Mouse (Mus musculus): ENCODE measurements around the gene Barhl2. TPM values are rescaled to one million over a fixed set of nuclear protein-coding genes. Genes with fewer than 3 reads are reported as not detected.

The Barhl2 gene
- polyA plus RNA-seq, 1 experiment from 2014 or later, result not detected

DNA sequence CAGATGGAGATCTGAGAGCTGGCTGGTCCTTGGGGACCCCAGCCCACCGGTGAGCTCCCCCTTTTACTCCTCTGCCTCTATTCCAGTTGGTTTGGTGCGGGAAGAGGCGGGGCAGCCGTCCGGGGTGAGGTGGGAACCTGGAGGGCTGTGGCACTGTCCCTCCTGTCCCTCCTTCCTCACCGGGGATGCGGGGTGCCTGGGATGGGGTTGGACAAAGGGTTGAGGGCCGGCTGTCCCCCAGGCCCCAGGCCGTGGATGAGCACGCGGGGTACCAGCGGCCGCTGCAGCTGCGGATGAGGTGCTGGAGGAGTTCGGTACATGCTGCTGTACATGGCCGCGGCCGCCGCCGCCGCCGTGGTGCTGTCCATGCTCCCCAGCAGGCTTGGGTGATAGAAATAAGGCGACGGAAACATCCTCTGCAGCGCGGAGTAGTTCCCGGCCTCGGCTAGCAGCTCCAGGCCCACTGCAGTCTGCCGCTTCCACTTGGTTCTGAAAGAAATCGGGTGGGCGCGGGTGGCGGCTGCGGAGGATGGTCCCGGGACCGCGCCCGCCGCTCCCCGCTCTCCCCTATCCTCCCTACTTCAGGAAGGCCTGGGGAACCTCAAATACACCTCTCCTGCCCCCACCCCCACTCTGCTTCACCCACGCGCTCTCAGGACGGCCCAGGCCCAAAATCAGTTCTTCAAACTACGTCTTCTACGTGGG, 4.6 kb downstream of the Barhl2 start:
- H3K9me3 ChIP-seq, result no peaks in the 10 kb centered on the region
- H3K27me3 ChIP-seq, result peaks cover 91% of the 10 kb centered on the region
- peak overlapping the region; percentile 15 for H3K4me2 ChIP-seq (replicated peaks)
- peak; percentile 60; the same call in 1 of the 2 replicates for ATAC-seq (ENCODE audit: low FRiP score, low read depth)
- no peak overlapping the region for H3K27ac ChIP-seq
- WGBS, result under 1% methylated on average over 44 of the region's 45 CpGs
- H3K4me1 ChIP-seq, result peaks cover 24% of the 10 kb centered on the region
- peak overlapping the region; percentile 13 for H3K4me3 ChIP-seq
- no peak overlapping the region for H3K9ac ChIP-seq
- H3K36me3 ChIP-seq, result no peaks in the 10 kb centered on the region

DNA sequence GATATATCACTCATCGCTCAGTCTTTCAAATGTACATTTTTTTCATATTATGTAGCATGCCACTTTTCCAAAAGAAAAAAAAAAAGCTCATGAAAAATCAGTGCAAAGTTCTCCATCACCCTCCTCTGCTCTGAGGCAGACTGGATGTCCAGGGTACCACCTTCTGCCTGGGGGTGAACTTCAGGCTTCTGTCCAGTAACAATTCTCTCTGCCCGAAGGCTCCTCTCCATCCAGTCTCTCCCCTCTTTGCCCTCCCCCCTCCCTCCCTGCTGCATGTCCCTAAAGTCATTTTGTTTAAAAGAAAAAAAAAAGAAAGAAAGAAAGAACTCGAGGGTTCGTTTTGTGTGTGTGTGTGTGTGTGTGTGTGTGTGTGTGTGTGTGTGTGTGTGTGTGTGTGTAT, 5.3 kb downstream of the Barhl2 start:
- H3K27ac ChIP-seq, result no peak overlapping the region
- 9% methylated on average over 3 of the region's 4 CpGs for WGBS
- peaks cover 23% of the 10 kb centered on the region for H3K4me1 ChIP-seq
- no peaks in the 10 kb centered on the region for H3K36me3 ChIP-seq
- no peaks in the 10 kb centered on the region for H3K9me3 ChIP-seq
- no peak overlapping the region for H3K4me2 ChIP-seq (replicated peaks)
- H3K4me3 ChIP-seq, result no peak overlapping the region
- no peak for ATAC-seq (ENCODE audit: low FRiP score, low read depth)
- peaks cover 91% of the 10 kb centered on the region for H3K27me3 ChIP-seq
- no peak overlapping the region for H3K9ac ChIP-seq

DNA sequence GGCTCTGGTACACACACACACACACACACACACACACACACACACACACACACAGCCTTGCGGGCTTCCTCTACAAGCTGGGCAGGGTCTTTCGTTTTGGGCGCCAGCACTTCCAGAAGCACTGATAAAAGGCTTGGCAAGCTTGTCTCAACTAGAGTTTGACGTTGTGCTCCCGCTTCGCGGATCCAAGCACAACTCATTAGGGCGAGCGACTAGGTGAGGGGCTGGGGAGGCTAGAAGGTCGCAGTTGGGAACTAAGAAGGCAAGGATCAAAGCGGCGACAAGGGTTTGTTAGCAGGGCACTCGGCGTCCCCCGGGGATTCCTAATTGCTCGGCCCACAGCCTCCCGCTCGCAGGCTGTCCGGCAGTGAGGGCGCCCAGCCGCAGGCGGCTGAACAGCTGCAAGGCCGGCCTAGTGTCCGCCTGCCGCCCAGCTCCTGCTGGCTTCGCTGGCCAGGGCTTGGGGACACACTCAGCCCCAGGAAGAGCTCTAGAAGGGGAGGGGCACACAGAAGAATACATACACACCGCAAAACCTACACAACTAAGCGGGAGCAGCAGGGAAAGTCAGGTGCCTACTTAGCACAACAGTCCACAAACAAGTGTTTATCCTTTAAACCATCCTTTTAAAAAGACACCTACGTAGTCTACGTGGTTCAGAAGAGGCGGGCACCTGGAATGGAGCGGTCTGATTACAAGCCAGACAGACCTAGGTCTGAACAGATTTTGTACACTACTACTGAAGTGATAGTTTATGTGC, 6.1 kb downstream of the Barhl2 start:
- Histone ChIP-seq H3K36me3 (no peaks in the 10 kb centered on the region), H3K4me2 (replicated peaks) (no peak overlapping the region), H3K27ac (no peak overlapping the region), H3K9ac (no peak overlapping the region), H3K27me3 (peaks cover 91% of the 10 kb centered on the region), H3K4me3 (no peak overlapping the region), H3K4me1 (peaks cover 19% of the 10 kb centered on the region), H3K9me3 (no peaks in the 10 kb centered on the region)
- WGBS, result under 1% methylated on average over 32 of the region's 32 CpGs
- ATAC-seq (ENCODE audit: low FRiP score, low read depth), result peak; percentile 51; the same call in 1 of the 2 replicates

DNA sequence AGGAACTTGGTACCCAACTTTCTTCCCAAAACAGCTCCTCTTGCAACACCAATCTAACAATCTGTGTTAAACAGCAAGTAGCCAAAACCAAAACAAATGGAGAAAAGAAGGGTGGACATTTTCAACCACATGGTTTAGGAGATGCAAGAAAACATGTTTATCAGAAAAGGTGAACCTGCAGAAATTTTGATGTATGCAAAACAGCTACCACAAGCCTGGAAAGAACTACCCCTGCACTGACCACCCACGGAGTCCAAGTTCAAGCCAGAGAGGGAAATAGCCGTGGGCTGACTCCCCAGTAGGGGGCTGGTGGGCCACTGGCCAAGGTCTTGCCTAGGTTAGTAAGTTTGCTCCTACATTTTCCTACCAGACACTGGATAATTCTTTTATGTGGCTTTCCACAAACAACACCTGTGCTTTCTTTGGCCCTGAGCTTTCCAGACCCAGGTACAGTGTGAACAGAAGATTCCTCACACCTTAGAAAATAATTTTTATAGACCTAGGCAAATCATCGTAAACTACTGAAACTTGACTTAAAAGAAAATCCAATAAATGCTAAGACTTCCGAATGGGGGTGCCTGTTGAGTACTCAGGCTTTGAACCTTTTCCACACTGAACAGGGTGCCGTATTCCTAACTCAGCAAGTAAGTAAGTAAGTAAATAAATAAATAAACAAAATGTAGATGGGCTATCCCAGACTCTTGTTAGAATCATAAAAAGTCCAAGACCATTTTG, 7.4 kb downstream of the Barhl2 start:
- ATAC-seq (ENCODE audit: low FRiP score, low read depth), result no peak
- H3K9ac ChIP-seq, result no peak overlapping the region
- H3K4me1 ChIP-seq, result peaks cover 19% of the 10 kb centered on the region
- no peak overlapping the region for H3K4me2 ChIP-seq (replicated peaks)
- no peaks in the 10 kb centered on the region for H3K9me3 ChIP-seq
- H3K27me3 ChIP-seq, result peaks cover 97% of the 10 kb centered on the region
- WGBS, result 7% methylated on average over 5 of the region's 5 CpGs
- no peaks in the 10 kb centered on the region for H3K36me3 ChIP-seq
- H3K4me3 ChIP-seq, result no peak overlapping the region
- no peak overlapping the region for H3K27ac ChIP-seq

DNA sequence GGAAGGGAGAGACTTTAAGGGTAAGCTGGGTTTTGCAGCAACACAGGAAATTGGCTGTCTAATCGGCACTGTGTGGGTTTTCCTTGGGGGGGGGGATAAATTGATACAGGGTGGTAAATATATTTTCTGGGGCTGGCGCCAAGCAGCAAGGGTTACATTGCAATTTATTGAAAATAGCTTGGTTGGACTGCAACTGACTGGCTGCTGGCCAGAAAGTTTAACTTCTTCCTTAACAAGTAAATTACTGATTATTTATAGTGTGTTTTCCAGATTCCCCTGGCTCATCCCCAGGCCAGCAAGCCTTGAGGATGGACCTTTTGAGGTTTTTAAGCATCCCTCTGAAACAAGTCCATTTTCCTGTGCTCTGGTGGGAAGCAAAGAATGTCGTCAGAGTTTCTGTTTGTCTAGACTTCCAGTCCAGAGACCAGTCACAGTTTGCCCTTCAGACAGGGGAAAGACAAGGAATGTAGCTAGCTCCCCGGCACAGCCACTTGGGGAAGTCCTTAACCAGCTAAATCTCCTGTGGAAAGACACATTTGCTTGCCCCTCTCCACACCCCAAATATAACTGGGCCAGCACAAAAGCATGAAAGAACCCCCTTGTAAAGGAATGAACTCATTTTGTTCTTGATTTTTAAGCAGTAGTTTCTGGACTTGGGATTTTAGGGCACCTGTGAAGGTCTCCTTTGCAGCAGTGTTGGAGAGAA, 8.1 kb downstream of the Barhl2 start:
- no peak for ATAC-seq (ENCODE audit: low FRiP score, low read depth)
- Histone ChIP-seq H3K27ac (no peak overlapping the region), H3K27me3 (peaks cover 97% of the 10 kb centered on the region), H3K36me3 (no peaks in the 10 kb centered on the region), H3K4me3 (no peak overlapping the region), H3K4me2 (replicated peaks) (no peak overlapping the region), H3K9ac (no peak overlapping the region), H3K9me3 (no peaks in the 10 kb centered on the region), H3K4me1 (peaks cover 19% of the 10 kb centered on the region)
- 8% methylated on average over 4 of the region's 4 CpGs for WGBS

DNA sequence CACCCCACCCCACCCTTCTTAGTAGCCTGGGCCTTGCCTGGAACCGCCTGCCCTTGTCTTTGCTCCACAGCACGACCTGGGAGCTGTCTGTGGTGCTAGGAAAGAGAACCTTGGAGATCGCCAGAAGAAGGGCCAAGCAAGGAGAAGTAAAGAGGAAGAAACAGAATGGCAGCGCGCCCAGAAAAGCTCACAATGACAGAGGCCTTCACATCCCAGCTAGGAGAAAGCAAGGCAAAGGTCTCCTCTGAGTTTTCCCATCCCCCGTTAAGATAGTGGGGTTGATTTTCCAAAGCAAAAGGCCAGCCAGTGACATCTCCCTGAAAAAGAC, 9.2 kb downstream of the Barhl2 start:
- Histone ChIP-seq H3K4me1 (peaks cover 17% of the 10 kb centered on the region), H3K9me3 (no peaks in the 10 kb centered on the region), H3K9ac (no peak overlapping the region), H3K27me3 (peaks cover 94% of the 10 kb centered on the region), H3K4me3 (no peak overlapping the region), H3K4me2 (replicated peaks) (no peak overlapping the region; the same call in 1 of the 2 replicates), H3K36me3 (no peaks in the 10 kb centered on the region), H3K27ac (no peak overlapping the region)
- under 1% methylated on average over 6 of the region's 6 CpGs for WGBS
- ATAC-seq (ENCODE audit: low FRiP score, low read depth), result no peak

DNA sequence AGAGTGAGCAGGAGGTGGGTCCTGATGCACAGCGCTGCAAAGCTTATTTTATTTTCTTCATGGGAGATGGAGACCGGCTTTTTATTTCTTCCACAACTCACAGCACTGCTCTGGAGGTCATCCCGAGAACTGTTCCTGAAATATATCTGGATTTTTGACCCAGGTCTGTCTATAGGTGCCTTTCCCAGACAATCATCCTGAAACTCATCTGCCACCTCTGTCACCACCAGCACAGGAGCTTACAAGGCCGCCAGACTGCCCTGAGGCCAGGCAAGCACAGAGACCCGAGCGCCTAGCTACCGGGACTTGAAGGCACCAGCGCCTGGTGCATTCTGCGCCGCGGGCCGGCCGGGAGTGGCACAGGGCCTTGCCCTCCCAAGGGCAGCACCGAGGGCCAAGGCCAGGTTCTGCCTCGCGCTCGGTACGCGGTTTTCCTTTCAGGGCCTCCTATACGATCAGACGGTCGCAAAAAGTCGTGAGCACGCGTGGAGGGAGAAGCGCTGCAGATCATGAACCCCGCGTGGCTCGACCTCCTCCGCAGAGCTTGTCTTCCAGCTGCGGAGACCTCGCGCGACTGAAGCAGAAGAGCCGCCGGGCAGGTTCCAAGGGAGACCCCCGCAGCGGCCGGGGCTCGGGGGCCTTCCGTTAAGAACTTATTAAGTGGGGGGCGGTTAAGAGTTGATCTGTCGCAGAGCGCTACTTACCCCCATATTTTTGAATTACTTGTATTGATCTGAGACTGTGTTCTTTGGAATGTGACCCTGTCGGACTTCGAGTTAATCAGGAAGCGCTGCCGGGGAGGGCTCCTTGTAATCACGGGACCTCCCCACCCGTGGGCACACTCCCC, 9.8 kb downstream of the Barhl2 start:
- Histone ChIP-seq H3K9me3 (no peaks in the 10 kb centered on the region), H3K4me1 (peaks cover 12% of the 10 kb centered on the region), H3K27me3 (peaks cover 93% of the 10 kb centered on the region), H3K4me2 (replicated peaks) (peak overlapping the region; percentile 14; the same call in 1 of the 2 replicates), H3K27ac (no peak overlapping the region), H3K9ac (no peak overlapping the region), H3K36me3 (no peaks in the 10 kb centered on the region), H3K4me3 (0 out of 2 replicates have a peak overlapping the region, but pooled peaks have one; percentile 2)
- no peak for ATAC-seq (ENCODE audit: low FRiP score, low read depth)
- 3% methylated on average over 50 of the region's 50 CpGs for WGBS

DNA sequence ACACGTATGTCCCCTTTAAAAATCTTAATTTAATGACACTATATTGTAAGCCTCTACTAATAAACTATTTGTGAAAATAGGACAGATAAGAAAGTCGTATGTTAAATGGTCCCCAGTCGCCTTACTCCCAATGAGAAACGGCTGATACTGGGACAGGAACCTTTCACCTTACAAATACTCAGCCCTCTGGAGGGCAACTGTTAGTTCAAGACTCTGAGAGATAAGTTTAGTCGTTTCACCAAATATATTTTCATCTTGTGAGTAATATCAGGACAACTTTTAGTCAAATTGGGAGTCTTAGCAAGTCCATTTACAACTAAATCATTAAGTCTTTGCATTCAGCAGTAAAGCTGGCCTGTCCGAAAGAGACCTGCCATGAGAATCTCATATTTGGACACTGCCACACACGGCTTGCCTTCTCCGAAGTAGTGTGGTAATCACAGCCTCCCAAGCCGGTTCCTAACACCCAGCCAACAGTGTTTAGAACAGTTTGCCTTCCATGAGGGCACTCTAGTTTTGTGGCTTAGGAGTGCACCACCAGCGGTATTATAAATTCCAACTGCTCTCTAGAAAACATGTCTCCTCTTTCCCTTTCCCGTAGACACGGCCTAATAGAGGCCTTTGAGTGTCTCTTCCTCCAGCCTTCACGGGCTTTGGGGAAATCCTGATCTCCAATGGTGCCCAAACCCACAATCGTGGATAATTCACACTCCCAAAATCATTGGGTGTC, 10.7 kb downstream of the Barhl2 start:
- ATAC-seq (ENCODE audit: low FRiP score, low read depth), result no peak
- no peaks in the 10 kb centered on the region for H3K9me3 ChIP-seq
- H3K27me3 ChIP-seq, result peaks cover 90% of the 10 kb centered on the region
- no peak overlapping the region for H3K4me2 ChIP-seq (replicated peaks)
- H3K4me3 ChIP-seq, result no peak overlapping the region
- WGBS, result 30% methylated on average over 14 of the region's 14 CpGs
- no peaks in the 10 kb centered on the region for H3K36me3 ChIP-seq
- no peak overlapping the region for H3K27ac ChIP-seq
- peaks cover 10% of the 10 kb centered on the region; the same call in 1 of the 2 replicates for H3K4me1 ChIP-seq
- H3K9ac ChIP-seq, result no peak overlapping the region

DNA sequence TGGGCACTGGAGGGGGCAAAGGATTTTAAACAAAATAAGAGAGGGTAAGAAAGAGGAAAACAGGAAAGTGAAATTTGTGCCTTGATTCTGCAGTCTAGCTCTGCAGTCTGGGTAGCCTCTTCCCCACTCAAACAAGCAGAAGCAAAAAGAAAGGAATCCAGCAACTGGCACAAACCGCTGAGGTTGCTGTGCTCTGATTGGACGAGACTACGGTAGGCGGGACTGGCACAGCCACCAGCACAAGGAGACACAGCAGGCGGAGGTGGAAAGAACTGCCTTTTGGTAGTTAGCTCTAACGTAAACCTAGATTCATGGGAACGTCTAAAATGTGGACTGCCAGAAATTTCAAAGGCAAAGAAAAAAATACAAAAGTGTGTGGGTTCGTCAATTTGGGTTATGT, 11.4 kb downstream of the Barhl2 start:
- peaks cover 10% of the 10 kb centered on the region; the same call in 1 of the 2 replicates for H3K4me1 ChIP-seq
- H3K4me2 ChIP-seq (replicated peaks), result no peak overlapping the region
- H3K27me3 ChIP-seq, result peaks cover 86% of the 10 kb centered on the region
- no peak overlapping the region for H3K27ac ChIP-seq
- no peaks in the 10 kb centered on the region for H3K9me3 ChIP-seq
- no peak for ATAC-seq (ENCODE audit: low FRiP score, low read depth)
- no peak overlapping the region for H3K4me3 ChIP-seq
- H3K9ac ChIP-seq, result no peak overlapping the region
- H3K36me3 ChIP-seq, result no peaks in the 10 kb centered on the region
- WGBS, result 3% methylated on average over 8 of the region's 8 CpGs

DNA sequence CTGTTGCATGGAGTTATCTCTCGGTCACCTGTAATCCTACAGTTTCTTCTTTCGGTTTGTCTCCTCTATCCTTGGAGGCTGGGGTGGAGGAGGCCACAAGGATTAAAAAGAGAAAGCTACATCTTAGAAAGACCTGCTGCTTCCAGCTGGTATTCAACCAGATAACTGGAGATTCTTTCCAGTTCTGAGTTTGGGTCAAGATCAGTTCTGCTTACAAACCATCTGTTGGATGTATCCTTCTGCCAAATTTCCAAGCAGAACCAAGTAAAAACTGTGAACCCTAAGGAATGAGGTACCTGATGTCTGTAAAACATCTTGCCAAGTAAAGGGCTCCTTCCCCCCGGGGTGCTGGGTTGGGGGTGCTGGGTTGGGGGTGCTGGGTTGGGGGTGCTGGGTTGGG, 12.3 kb downstream of the Barhl2 start:
- ATAC-seq (ENCODE audit: low FRiP score, low read depth), result no peak
- H3K9me3 ChIP-seq, result no peaks in the 10 kb centered on the region
- no peak overlapping the region for H3K4me2 ChIP-seq (replicated peaks)
- H3K27ac ChIP-seq, result no peak overlapping the region
- H3K4me1 ChIP-seq, result peaks cover 10% of the 10 kb centered on the region; the same call in 1 of the 2 replicates
- H3K27me3 ChIP-seq, result peaks cover 82% of the 10 kb centered on the region
- H3K36me3 ChIP-seq, result no peaks in the 10 kb centered on the region
- WGBS, result 80% methylated on average over 3 of the region's 3 CpGs
- no peak overlapping the region for H3K4me3 ChIP-seq
- no peak overlapping the region for H3K9ac ChIP-seq

DNA sequence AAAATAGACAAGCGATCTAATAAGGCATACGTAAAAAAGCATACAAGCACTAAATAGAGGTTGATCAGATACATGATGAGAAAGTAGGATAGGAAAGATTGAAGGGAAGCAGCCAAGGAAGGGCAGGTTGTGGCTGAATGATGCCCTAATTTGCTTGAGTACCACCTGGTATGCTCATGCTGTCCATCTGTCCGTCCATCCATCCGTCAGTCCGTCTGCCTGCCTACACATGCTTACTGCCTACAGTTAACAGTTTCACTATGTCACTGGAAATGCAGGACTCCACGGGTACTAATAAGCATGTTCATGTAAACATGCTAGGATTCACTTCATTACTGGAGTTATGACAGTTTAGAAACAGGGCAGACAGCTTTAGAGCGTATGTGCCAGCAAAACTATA, 19.1 kb downstream of the Barhl2 start:
- Histone ChIP-seq H3K4me3 (no peak overlapping the region), H3K4me2 (replicated peaks) (no peak overlapping the region), H3K9me3 (no peaks in the 10 kb centered on the region), H3K9ac (no peak overlapping the region), H3K4me1 (no peaks in the 10 kb centered on the region), H3K27ac (no peak overlapping the region), H3K27me3 (peaks cover 28% of the 10 kb centered on the region), H3K36me3 (no peaks in the 10 kb centered on the region)
- WGBS, result 89% methylated on average over 7 of the region's 7 CpGs
- no peak for ATAC-seq (ENCODE audit: low FRiP score, low read depth)

Measured in limb, embryonic 13.5 days (tissue).